Mouse (Mus musculus) embryonic facial prominence, embryonic 14.5 days (tissue): ENCODE measurements around the gene Ip6k1. TPM values are rescaled to one million over a fixed set of nuclear protein-coding genes. Genes with fewer than 3 reads are reported as not detected.

Source experiments
- ATAC-seq: fragments of 200-750 bp; cut with Nextera tagmentation; 2 replicates; pipeline ENCODE4 v1.8.0; 2017; ENCODE audit warnings: low read depth, moderate number of reproducible peaks, moderate TSS enrichment
- DNase-seq: peaks from one replicate; pipeline ENCODE4 v3.0.0-alpha.2; 2015; ENCODE audit warnings: low spot score
- H3K27ac ChIP-seq: fragments of 300-500 bp; sonication (generic); replicated peaks from 2 replicates; pipeline ENCODE4 v1.5.1; 2014; ENCODE audit warnings: low read depth, mild to moderate bottlenecking, low read length, moderate library complexity
- H3K27me3 ChIP-seq: fragments of 300-500 bp; sonication (generic); replicated peaks from 2 replicates; pipeline ENCODE4 v1.6.1; 2014; ENCODE audit warnings: low read length; ENCODE audit not compliant: control insufficient read depth, insufficient read depth
- H3K36me3 ChIP-seq: fragments of 300-500 bp; sonication (generic); 2 replicates; pipeline ENCODE4 v1.6.1; 2014; ENCODE audit warnings: low read length, mixed read lengths; ENCODE audit not compliant: control insufficient read depth, insufficient read depth
- H3K4me1 ChIP-seq: fragments of 300-500 bp; sonication (generic); 2 replicates; pipeline ENCODE4 v1.6.1; 2014; ENCODE audit warnings: antibody characterized with exemption, low read length; ENCODE audit not compliant: control insufficient read depth, insufficient read depth
- H3K4me2 ChIP-seq: fragments of 300-500 bp; sonication (generic); 2 replicates; pipeline ENCODE4 v1.6.1; 2014; ENCODE audit warnings: low read depth, mild to moderate bottlenecking, low read length, moderate library complexity, mixed read lengths
- H3K4me3 ChIP-seq: fragments of 300-500 bp; sonication (generic); 2 replicates; pipeline ENCODE4 v1.5.1; 2014; ENCODE audit warnings: low read depth, mild to moderate bottlenecking, low read length
- H3K9ac ChIP-seq: fragments of 300-500 bp; sonication (generic); 2 replicates; pipeline ENCODE4 v1.6.1; 2014; ENCODE audit warnings: low read depth, mild to moderate bottlenecking, low read length, moderate library complexity, mixed read lengths
- H3K9me3 ChIP-seq: fragments of 300-500 bp; sonication (generic); 2 replicates; pipeline ENCODE4 v1.6.1; 2016; ENCODE audit warnings: low read length; ENCODE audit not compliant: control insufficient read depth
- WGBS: fragments of 180-500 bp; shearing (Covaris S2); extraction: QIAGEN DNeasy Blood & Tissue Kit; methylation state at CpG from one replicate; pipeline ENCODE4 v1.1.7; 2014; 5-methylcytosine and 5-hydroxymethylcytosine counted together
- polyA plus RNA-seq: library from polyadenylated mRNA; unstranded; fragments of >200 nt; fragmentation: Nextera tagmentation; extraction: Ambion mirVana; gene quantifications from 2 replicates; pipeline ENCODE4 v1.2.1, GENCODE M21; 2014

Ip6k1 gene
- polyA plus RNA-seq, 1 experiment from 2014 or later = 29.0 TPM

GRCm38 (mm10) chr9:107975399-107976386, 26.6 kb upstream of the Ip6k1 start, which contains the start of gene Uba7:
Gene Uba7 (plus strand): TSS chr9:107975505.
- Histone ChIP-seq H3K27ac (peak within 1 kb of the TSS; percentile 42; the same call in 1 of the 2 replicates), H3K9ac (no peak within 1 kb of the TSS), H3K4me1 (peaks cover 11% of the 10 kb centered on the region), H3K4me3 (no peak within 1 kb of the TSS), H3K36me3 (0 out of 2 replicates have a peak, but pooled peaks cover 11% of the 10 kb centered on the region), H3K9me3 (no peaks in the 10 kb centered on the region), H3K4me2 (peak within 1 kb of the TSS; percentile 0; the same call in 1 of the 2 replicates), H3K27me3 (no peaks in the 10 kb centered on the region)
- DNase-seq (peak; percentile 27), ATAC-seq (no peak)
- WGBS = 71% methylated on average over 12 of the region's 12 CpGs

GRCm38 (mm10) chr9:107978815-107979214, 23.5 kb upstream of the Ip6k1 start:
- peaks cover 33% of the 10 kb centered on the region for H3K4me1 ChIP-seq
- no peak overlapping the region for H3K4me3 ChIP-seq
- H3K27ac ChIP-seq = no peak overlapping the region
- H3K4me2 ChIP-seq = no peak overlapping the region
- WGBS = 87% methylated on average over 11 of the region's 12 CpGs
- no peaks in the 10 kb centered on the region for H3K27me3 ChIP-seq
- H3K36me3 ChIP-seq = no peaks in the 10 kb centered on the region
- no peak for DNase-seq
- ATAC-seq = no peak
- H3K9me3 ChIP-seq = no peaks in the 10 kb centered on the region
- no peak overlapping the region for H3K9ac ChIP-seq

- H3K4me3 ChIP-seq = peak overlapping the region; percentile 77
- peak overlapping the region; percentile 98 for H3K27ac ChIP-seq
- 14% methylated on average over 7 of the region's 7 CpGs for WGBS
- DNase-seq (peak; percentile 92), ATAC-seq (peak; percentile 38)
- H3K4me1 ChIP-seq = peaks cover 38% of the 10 kb centered on the region
- H3K4me2 ChIP-seq = peak overlapping the region; percentile 74
- H3K9me3 ChIP-seq = no peaks in the 10 kb centered on the region
- peaks cover 9% of the 10 kb centered on the region; the same call in 1 of the 2 replicates for H3K36me3 ChIP-seq
- peak overlapping the region; percentile 83 for H3K9ac ChIP-seq
- H3K27me3 ChIP-seq = no peaks in the 10 kb centered on the region
Measured at GRCm38 (mm10) chr9:107981684-107982605, 20.4 kb upstream of the Ip6k1 start.

- Histone ChIP-seq H3K4me1 (peaks cover 38% of the 10 kb centered on the region), H3K4me3 (peak within 1 kb of the TSS; percentile 77), H3K36me3 (peaks cover 9% of the 10 kb centered on the region; the same call in 1 of the 2 replicates), H3K4me2 (peak within 1 kb of the TSS; percentile 74), H3K27ac (peak within 1 kb of the TSS; percentile 98), H3K27me3 (no peaks in the 10 kb centered on the region), H3K9me3 (no peaks in the 10 kb centered on the region), H3K9ac (peak within 1 kb of the TSS; percentile 83)
- DNase-seq = peak; percentile 96
- peak; percentile 79 for ATAC-seq
- 14% methylated on average over 12 of the region's 14 CpGs for WGBS
Measured at GRCm38 (mm10) chr9:107982681-107983346, 19.5 kb upstream of the Ip6k1 start, which contains the start of gene Gm20661. Gene Gm20661 (plus strand): TSS chr9:107983058.

GRCm38 (mm10) chr9:107983421-107983890, 18.8 kb upstream of the Ip6k1 start:
- no peaks in the 10 kb centered on the region for H3K9me3 ChIP-seq

GRCm38 (mm10) chr9:107984052-107984753, 18.1 kb upstream of the Ip6k1 start:
- DNase-seq (no peak), ATAC-seq (no peak)
- Histone ChIP-seq H3K36me3 (peaks cover 9% of the 10 kb centered on the region; the same call in 1 of the 2 replicates), H3K27me3 (no peaks in the 10 kb centered on the region), H3K9me3 (no peaks in the 10 kb centered on the region), H3K4me1 (peaks cover 38% of the 10 kb centered on the region), H3K27ac (peak overlapping the region; percentile 98), H3K4me2 (peak overlapping the region; percentile 74), H3K4me3 (peak overlapping the region; percentile 77), H3K9ac (peak overlapping the region; percentile 83)
- WGBS = 23% methylated on average over 19 of the region's 19 CpGs

More at GRCm38 (mm10) chr9:107983421-107983890, 18.8 kb upstream of the Ip6k1 start:
- no peaks in the 10 kb centered on the region for H3K27me3 ChIP-seq
- peaks cover 9% of the 10 kb centered on the region; the same call in 1 of the 2 replicates for H3K36me3 ChIP-seq
- H3K4me1 ChIP-seq = peaks cover 38% of the 10 kb centered on the region
- DNase-seq (peak; percentile 96), ATAC-seq (peak; percentile 62)
- peak overlapping the region; percentile 83 for H3K9ac ChIP-seq
- H3K27ac ChIP-seq = peak overlapping the region; percentile 98
- WGBS = 6% methylated on average over 4 of the region's 4 CpGs
- H3K4me2 ChIP-seq = peak overlapping the region; percentile 74
- peak overlapping the region; percentile 77 for H3K4me3 ChIP-seq

GRCm38 (mm10) chr9:107984754-107985055, 17.6 kb upstream of the Ip6k1 start:
- DNase-seq (no peak), ATAC-seq (no peak)
- H3K36me3 ChIP-seq = peaks cover 9% of the 10 kb centered on the region; the same call in 1 of the 2 replicates
- peak overlapping the region; percentile 74 for H3K4me2 ChIP-seq
- WGBS = 22% methylated on average over 9 of the region's 9 CpGs
- no peaks in the 10 kb centered on the region for H3K27me3 ChIP-seq
- H3K4me1 ChIP-seq = peaks cover 38% of the 10 kb centered on the region
- peak overlapping the region; percentile 98 for H3K27ac ChIP-seq
- H3K9me3 ChIP-seq = no peaks in the 10 kb centered on the region
- peak overlapping the region; percentile 77 for H3K4me3 ChIP-seq
- peak overlapping the region; percentile 83 for H3K9ac ChIP-seq
